Comparison of ENCODE assay signal across 1 mouse cellular context in the genomic region with DNA sequence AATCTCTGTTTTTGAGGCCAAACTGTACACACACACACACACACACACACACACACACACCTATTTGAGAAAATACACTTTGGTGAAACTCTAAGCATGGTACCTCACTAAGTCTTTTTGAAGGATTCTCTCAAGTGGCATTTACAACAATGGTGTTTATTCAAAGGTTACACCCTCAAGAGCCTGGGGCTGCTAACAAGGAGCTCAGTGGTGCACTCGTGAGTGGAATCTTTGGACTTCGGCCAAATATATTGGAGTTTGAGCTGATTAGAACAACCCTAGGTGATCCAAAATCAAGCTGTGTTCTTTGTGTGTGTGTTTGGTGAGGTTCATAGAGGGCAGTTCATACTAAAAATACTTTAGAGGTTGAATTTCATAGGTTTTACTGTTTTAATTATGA.
TF ChIP-seq lines count a peak whose summit lies in the region.

No protein-coding gene starts in this region.

TF ChIP-seq in myocyte, 11 proteins besides CTCF, POLR2A, EP300 and RAD21 (continued from another document):
- TF ChIP-seq MYOD1 (IDR thresholded peaks at IDR 0.05; ENCODE audit: control insufficient read depth in 1 of 3, insufficient read length in 2 of 3, low read depth in 2 of 3): no peak
